Mouse (Mus musculus): Measurements from ENCODE around the gene P3h2. TPM values are rescaled to one million over a fixed set of nuclear protein-coding genes. Genes with fewer than 3 reads are reported as not detected.

Gene P3h2
- polyA plus RNA-seq, 1 experiment from 2014 or later = 1.0 TPM

GRCm38 (mm10) chr16:26100167-26100566 is 5.4 kb downstream of the P3h2 start:
- Histone ChIP-seq H3K9me3 (ENCODE audit: control insufficient read depth, low read length) (no peaks in the 10 kb centered on the region), H3K36me3 (ENCODE audit: control insufficient read depth, insufficient read depth, low read length) (no peaks in the 10 kb centered on the region), H3K4me3 (ENCODE audit: low read length) (no peak overlapping the region), H3K4me2 (ENCODE audit: low read depth, low read length) (no peak overlapping the region), H3K27ac (ENCODE audit: low read length) (no peak overlapping the region), H3K9ac (ENCODE audit: low read depth, low read length) (no peak overlapping the region), H3K4me1 (ENCODE audit: control insufficient read depth, insufficient read depth, low read length) (no peaks in the 10 kb centered on the region), H3K27me3 (replicated peaks; ENCODE audit: control insufficient read depth, insufficient read depth, low read length) (no peaks in the 10 kb centered on the region; the same call in 1 of the 2 replicates)
- 47% methylated on average over 4 of the region's 4 CpGs for WGBS
- no peak for ATAC-seq

- H3K9me3 ChIP-seq (ENCODE audit: control insufficient read depth, low read length) = no peaks in the 10 kb centered on the region
- H3K4me2 ChIP-seq (ENCODE audit: low read depth, low read length) = no peak overlapping the region
- no peaks in the 10 kb centered on the region for H3K36me3 ChIP-seq (ENCODE audit: control insufficient read depth, insufficient read depth, low read length)
- WGBS = 40% methylated on average over 7 of the region's 7 CpGs
- ATAC-seq = no peak
- no peaks in the 10 kb centered on the region for H3K27me3 ChIP-seq (replicated peaks; ENCODE audit: control insufficient read depth, insufficient read depth, low read length)
- no peak overlapping the region for H3K9ac ChIP-seq (ENCODE audit: low read depth, low read length)
- H3K27ac ChIP-seq (ENCODE audit: low read length) = no peak overlapping the region
- no peaks in the 10 kb centered on the region for H3K4me1 ChIP-seq (ENCODE audit: control insufficient read depth, insufficient read depth, low read length)
- no peak overlapping the region for H3K4me3 ChIP-seq (ENCODE audit: low read length)
Measured at GRCm38 (mm10) chr16:26095696-26096284, 9.8 kb downstream of the P3h2 start.

DNA sequence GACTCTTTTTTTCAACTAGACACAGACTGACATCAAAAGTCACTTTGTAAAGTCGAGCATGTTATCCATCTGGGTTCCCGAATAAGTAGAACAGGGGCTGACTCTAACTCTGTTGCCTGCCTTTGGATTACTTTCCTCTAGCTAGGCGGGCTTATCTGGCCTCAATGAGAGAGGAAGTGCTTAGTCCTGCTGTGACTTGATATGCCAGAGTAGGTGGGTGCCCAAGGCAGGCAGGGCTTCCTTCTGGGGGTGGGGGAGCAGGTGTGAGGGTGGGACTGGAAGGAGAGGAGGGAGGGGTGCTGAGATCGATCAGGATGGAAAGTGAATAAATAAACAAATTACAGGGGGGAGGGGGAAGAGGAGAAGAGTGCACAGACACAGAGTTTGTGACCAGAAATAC is 11.7 kb downstream of the P3h2 start:
- H3K4me1 ChIP-seq (ENCODE audit: control insufficient read depth, insufficient read depth, low read length) = no peaks in the 10 kb centered on the region
- H3K4me3 ChIP-seq (ENCODE audit: low read length) = no peak overlapping the region
- no peak overlapping the region for H3K27ac ChIP-seq (ENCODE audit: low read length)
- WGBS = 68% methylated on average over 4 of the region's 4 CpGs
- no peaks in the 10 kb centered on the region for H3K9me3 ChIP-seq (ENCODE audit: control insufficient read depth, low read length)
- H3K27me3 ChIP-seq (replicated peaks; ENCODE audit: control insufficient read depth, insufficient read depth, low read length) = no peaks in the 10 kb centered on the region
- no peak for ATAC-seq
- H3K9ac ChIP-seq (ENCODE audit: low read depth, low read length) = no peak overlapping the region
- no peak overlapping the region for H3K4me2 ChIP-seq (ENCODE audit: low read depth, low read length)
- H3K36me3 ChIP-seq (ENCODE audit: control insufficient read depth, insufficient read depth, low read length) = no peaks in the 10 kb centered on the region

GRCm38 (mm10) chr16:26088976-26089375 is 16.6 kb downstream of the P3h2 start:
- no peak for ATAC-seq
- no peak overlapping the region for H3K4me2 ChIP-seq (ENCODE audit: low read depth, low read length)
- H3K36me3 ChIP-seq (ENCODE audit: control insufficient read depth, insufficient read depth, low read length) = no peaks in the 10 kb centered on the region
- H3K27me3 ChIP-seq (replicated peaks; ENCODE audit: control insufficient read depth, insufficient read depth, low read length) = no peaks in the 10 kb centered on the region
- H3K4me1 ChIP-seq (ENCODE audit: control insufficient read depth, insufficient read depth, low read length) = no peaks in the 10 kb centered on the region
- H3K27ac ChIP-seq (ENCODE audit: low read length) = no peak overlapping the region
- H3K9me3 ChIP-seq (ENCODE audit: control insufficient read depth, low read length) = no peaks in the 10 kb centered on the region
- H3K4me3 ChIP-seq (ENCODE audit: low read length) = no peak overlapping the region
- WGBS = 90% methylated on average over 5 of the region's 5 CpGs
- no peak overlapping the region for H3K9ac ChIP-seq (ENCODE audit: low read depth, low read length)

DNA sequence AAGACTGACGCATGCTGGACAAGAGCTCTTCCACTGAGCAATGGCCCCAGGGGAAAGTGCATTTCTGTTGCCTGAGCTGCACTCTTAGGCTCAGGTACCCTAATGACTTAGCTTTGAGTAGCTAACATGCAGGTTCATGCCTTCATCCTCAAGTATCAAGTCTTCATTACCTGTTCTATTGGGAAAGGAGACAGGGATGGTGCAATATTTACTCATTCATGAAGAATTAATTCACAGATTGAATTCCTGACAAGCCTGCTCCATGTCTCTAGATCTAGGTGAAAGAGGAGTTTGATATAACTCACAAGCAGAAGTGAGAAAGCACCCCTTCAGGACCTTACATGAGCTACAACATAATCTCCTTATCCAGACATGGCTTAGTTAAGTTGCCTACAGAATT is 17.3 kb downstream of the P3h2 start:
- no peaks in the 10 kb centered on the region for H3K27me3 ChIP-seq (replicated peaks; ENCODE audit: control insufficient read depth, insufficient read depth, low read length)
- no peaks in the 10 kb centered on the region for H3K9me3 ChIP-seq (ENCODE audit: control insufficient read depth, low read length)
- WGBS = 78% methylated on average over 1 of the region's 1 CpGs
- H3K4me3 ChIP-seq (ENCODE audit: low read length) = no peak overlapping the region
- no peaks in the 10 kb centered on the region for H3K36me3 ChIP-seq (ENCODE audit: control insufficient read depth, insufficient read depth, low read length)
- H3K9ac ChIP-seq (ENCODE audit: low read depth, low read length) = no peak overlapping the region
- ATAC-seq = no peak
- no peaks in the 10 kb centered on the region; the same call in 1 of the 2 replicates for H3K4me1 ChIP-seq (ENCODE audit: control insufficient read depth, insufficient read depth, low read length)
- H3K27ac ChIP-seq (ENCODE audit: low read length) = no peak overlapping the region
- no peak overlapping the region for H3K4me2 ChIP-seq (ENCODE audit: low read depth, low read length)

DNA sequence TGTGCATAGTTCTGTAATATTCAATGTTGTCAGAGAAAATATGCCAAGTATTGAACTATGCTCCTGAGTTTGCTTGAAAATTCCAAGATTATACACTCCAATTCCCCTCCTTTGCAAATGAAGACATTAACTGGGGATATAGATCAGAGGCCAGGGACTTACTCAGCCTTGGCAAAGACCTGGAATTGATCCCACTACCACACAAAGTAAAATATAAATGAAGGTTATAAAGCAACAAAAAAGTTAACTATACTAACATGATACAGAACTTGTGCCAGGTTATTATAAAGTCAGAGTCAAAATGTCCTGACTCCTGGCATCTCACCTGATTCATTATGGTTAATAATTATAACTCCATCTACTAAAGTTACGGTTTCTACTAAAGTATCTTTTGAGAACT is 18.6 kb downstream of the P3h2 start:
- Histone ChIP-seq H3K4me2 (ENCODE audit: low read depth, low read length) (no peak overlapping the region), H3K36me3 (ENCODE audit: control insufficient read depth, insufficient read depth, low read length) (no peaks in the 10 kb centered on the region), H3K9me3 (ENCODE audit: control insufficient read depth, low read length) (no peaks in the 10 kb centered on the region), H3K27me3 (replicated peaks; ENCODE audit: control insufficient read depth, insufficient read depth, low read length) (no peaks in the 10 kb centered on the region), H3K4me3 (ENCODE audit: low read length) (no peak overlapping the region), H3K9ac (ENCODE audit: low read depth, low read length) (no peak overlapping the region), H3K4me1 (ENCODE audit: control insufficient read depth, insufficient read depth, low read length) (peaks cover 8% of the 10 kb centered on the region; the same call in 1 of the 2 replicates), H3K27ac (ENCODE audit: low read length) (no peak overlapping the region)
- 92% methylated on average over 1 of the region's 1 CpGs for WGBS
- ATAC-seq = no peak

DNA sequence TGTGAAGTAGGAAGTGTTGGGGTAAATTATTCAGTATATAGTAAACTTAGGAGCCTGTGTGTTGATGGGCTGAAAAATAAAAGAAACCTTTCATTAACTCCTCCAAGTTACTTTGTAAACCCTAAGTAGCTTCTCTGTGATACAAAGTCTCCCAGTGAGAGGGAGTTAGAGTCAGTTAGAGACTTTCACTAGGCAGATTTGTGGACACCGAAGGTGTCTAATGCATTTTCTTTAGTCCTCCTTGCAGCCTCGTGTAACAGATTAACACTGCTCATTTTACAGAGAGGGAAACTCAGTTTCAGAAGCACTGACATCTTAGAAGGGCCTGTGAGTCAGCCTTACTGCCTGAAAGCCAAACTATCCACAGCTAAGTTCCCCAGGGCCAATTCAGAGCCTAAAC is 20.4 kb downstream of the P3h2 start:
- H3K9ac ChIP-seq (ENCODE audit: low read depth, low read length) = no peak overlapping the region
- no peak for ATAC-seq
- H3K36me3 ChIP-seq (ENCODE audit: control insufficient read depth, insufficient read depth, low read length) = no peaks in the 10 kb centered on the region
- no peaks in the 10 kb centered on the region for H3K27me3 ChIP-seq (replicated peaks; ENCODE audit: control insufficient read depth, insufficient read depth, low read length)
- H3K4me2 ChIP-seq (ENCODE audit: low read depth, low read length) = no peak overlapping the region
- H3K4me3 ChIP-seq (ENCODE audit: low read length) = no peak overlapping the region
- no peak overlapping the region for H3K27ac ChIP-seq (ENCODE audit: low read length)
- H3K9me3 ChIP-seq (ENCODE audit: control insufficient read depth, low read length) = no peaks in the 10 kb centered on the region
- H3K4me1 ChIP-seq (ENCODE audit: control insufficient read depth, insufficient read depth, low read length) = peaks cover 8% of the 10 kb centered on the region; the same call in 1 of the 2 replicates
- WGBS = 51% methylated on average over 2 of the region's 2 CpGs

DNA sequence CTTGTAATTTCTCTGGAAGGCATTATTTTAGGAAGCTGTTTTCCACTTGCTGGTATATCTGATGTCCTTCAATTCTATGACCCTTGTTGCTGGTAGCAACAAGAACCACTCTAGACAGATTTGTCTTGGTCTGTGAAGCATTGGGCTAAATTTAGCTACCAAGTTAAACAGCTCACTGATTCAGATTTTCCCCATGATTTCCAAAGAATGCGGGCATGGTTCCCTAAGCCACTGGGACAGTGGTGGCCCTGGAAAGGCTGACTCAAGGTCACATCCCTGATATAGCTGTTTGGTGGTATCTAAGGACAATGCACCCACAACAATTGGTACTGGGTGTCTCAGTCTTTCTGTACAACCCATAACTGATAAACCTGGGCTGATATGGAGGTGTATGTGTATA is 22.8 kb downstream of the P3h2 start:
- Histone ChIP-seq H3K4me3 (ENCODE audit: low read length) (no peak overlapping the region), H3K27me3 (replicated peaks; ENCODE audit: control insufficient read depth, insufficient read depth, low read length) (no peaks in the 10 kb centered on the region), H3K9ac (ENCODE audit: low read depth, low read length) (no peak overlapping the region), H3K27ac (ENCODE audit: low read length) (peak overlapping the region; percentile 33), H3K9me3 (ENCODE audit: control insufficient read depth, low read length) (no peaks in the 10 kb centered on the region), H3K4me1 (ENCODE audit: control insufficient read depth, insufficient read depth, low read length) (peaks cover 17% of the 10 kb centered on the region), H3K36me3 (ENCODE audit: control insufficient read depth, insufficient read depth, low read length) (no peaks in the 10 kb centered on the region), H3K4me2 (ENCODE audit: low read depth, low read length) (no peak overlapping the region)
- ATAC-seq = no peak
- WGBS = 66% methylated on average over 1 of the region's 1 CpGs

GRCm38 (mm10) chr16:26082391-26082790 is 23.2 kb downstream of the P3h2 start:
- Histone ChIP-seq H3K9me3 (ENCODE audit: control insufficient read depth, low read length) (no peaks in the 10 kb centered on the region), H3K27me3 (replicated peaks; ENCODE audit: control insufficient read depth, insufficient read depth, low read length) (no peaks in the 10 kb centered on the region), H3K4me3 (ENCODE audit: low read length) (no peak overlapping the region), H3K9ac (ENCODE audit: low read depth, low read length) (no peak overlapping the region), H3K36me3 (ENCODE audit: control insufficient read depth, insufficient read depth, low read length) (no peaks in the 10 kb centered on the region), H3K4me2 (ENCODE audit: low read depth, low read length) (no peak overlapping the region), H3K4me1 (ENCODE audit: control insufficient read depth, insufficient read depth, low read length) (peaks cover 19% of the 10 kb centered on the region), H3K27ac (ENCODE audit: low read length) (no peak overlapping the region)
- no peak for ATAC-seq

DNA sequence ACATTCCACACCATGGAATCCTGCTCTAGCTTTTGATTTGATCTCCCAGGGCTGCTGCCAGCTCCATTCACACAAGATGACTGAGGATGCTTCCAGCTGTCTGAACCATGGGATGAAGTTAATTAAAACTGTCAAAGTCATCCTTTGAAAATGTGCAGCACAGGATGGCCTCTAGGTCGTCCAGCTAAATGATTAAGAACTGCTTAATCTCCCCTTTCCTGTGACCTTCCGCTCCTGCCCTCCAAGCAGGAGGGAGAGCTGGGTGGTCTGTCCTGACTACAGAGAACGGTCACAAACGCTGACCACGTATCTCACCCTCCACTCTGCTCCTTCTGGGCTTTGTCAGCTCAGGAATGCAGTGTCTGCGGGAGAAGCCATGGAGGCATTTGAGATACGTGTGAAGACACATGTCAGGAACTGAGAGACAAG is 26.6 kb downstream of the P3h2 start:
- ATAC-seq = peak; percentile 53; the same call in 1 of the 2 replicates
- H3K4me1 ChIP-seq (ENCODE audit: control insufficient read depth, insufficient read depth, low read length) = peaks cover 19% of the 10 kb centered on the region
- H3K36me3 ChIP-seq (ENCODE audit: control insufficient read depth, insufficient read depth, low read length) = no peaks in the 10 kb centered on the region
- 20% methylated on average over 7 of the region's 7 CpGs for WGBS
- H3K9me3 ChIP-seq (ENCODE audit: control insufficient read depth, low read length) = no peaks in the 10 kb centered on the region
- no peak overlapping the region for H3K4me2 ChIP-seq (ENCODE audit: low read depth, low read length)
- no peak overlapping the region for H3K27ac ChIP-seq (ENCODE audit: low read length)
- H3K9ac ChIP-seq (ENCODE audit: low read depth, low read length) = no peak overlapping the region
- H3K27me3 ChIP-seq (replicated peaks; ENCODE audit: control insufficient read depth, insufficient read depth, low read length) = no peaks in the 10 kb centered on the region
- no peak overlapping the region for H3K4me3 ChIP-seq (ENCODE audit: low read length)

Measured in intestine, embryonic 16.5 days (tissue).